ENCODE assay signal across 15 mouse cellular contexts in the genomic region with DNA sequence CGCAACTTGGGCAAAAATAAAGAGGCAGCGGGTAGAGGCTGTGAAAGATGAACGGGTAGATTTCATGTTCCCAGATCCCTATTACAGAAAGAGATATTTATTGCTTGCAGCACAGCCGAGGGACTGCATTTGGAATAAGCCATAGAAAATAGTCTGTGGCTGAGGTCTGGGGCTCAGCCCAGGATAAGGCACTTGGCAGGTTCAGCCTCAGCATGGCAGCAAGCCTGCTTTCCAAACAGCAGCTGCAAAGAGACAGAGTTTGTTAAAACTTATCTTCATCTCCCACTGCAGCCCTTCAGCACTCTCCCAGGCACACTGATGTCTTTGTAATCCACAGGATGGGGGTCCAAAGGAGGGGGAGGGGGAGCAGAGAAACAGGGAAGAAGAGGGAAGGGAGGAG.
DNase-seq lines count a peak whose midpoint lies in the region; ATAC-seq lines count a peak whose summit lies in the region.
"Had no signal": no experiment of that assay in that cellular context is flagged by ENCODE, and none has a peak within 500 bp of the region (broad histone marks: within the 10 kb centered on the region; RNA-seq: fewer than 3 reads in every experiment).

No protein-coding gene starts in this region.

- H3K4me2 ChIP-seq in neural tube, embryonic 15.5 days, result no peak overlapping the region
- H3K4me2 ChIP-seq: embryonic facial prominence, embryonic 13.5 days; midbrain, embryonic 11.5 days had no signal

- WGBS in neural tube, embryonic 15.5 days, result 52% methylated on average over 4 of the region's 4 CpGs

- peak; percentile 38; the same call in 1 of the 2 replicates for ATAC-seq in neural tube, embryonic 15.5 days (ENCODE audit: low FRiP score)
- ATAC-seq: Patski had no signal

- H3K9me3 ChIP-seq in neural tube, embryonic 15.5 days (replicated peaks), result no peaks in the 10 kb centered on the region
- H3K9me3 ChIP-seq: embryonic facial prominence, embryonic 13.5 days had no signal

- peak; percentile 20 for DNase-seq in gastrocnemius, adult 18-20 months (ENCODE audit: low spot score)
- no peak for DNase-seq in gastrocnemius, adult 8-10 months (ENCODE audit: low spot score in 2 of 2)
- no peak for DNase-seq in neural tube, embryonic 10.5 days (ENCODE audit: extremely low spot score, low spot score)
- DNase-seq in frontal cortex, postnatal 14 days (ENCODE audit: low spot score in 2 of 2), result peak; percentile 6 to 17
- peak; percentile 12 to 18 for DNase-seq in layer of hippocampus, postnatal 36 days
- no peak for DNase-seq in lung, postnatal 4 days
- no peak for DNase-seq in kidney, adult 11 months
- DNase-seq: adrenal gland, adult 8-10 months; cerebellum, adult 8-10 months; kidney, postnatal 10 days; thymus, postnatal 36 days had no signal

- H3K4me1 ChIP-seq in neural tube, embryonic 15.5 days, result no peaks in the 10 kb centered on the region; the same call in 1 of the 2 replicates
- H3K4me1 ChIP-seq: embryonic facial prominence, embryonic 13.5 days had no signal

- no peaks in the 10 kb centered on the region for H3K36me3 ChIP-seq in neural tube, embryonic 15.5 days
- H3K36me3 ChIP-seq: embryonic facial prominence, embryonic 13.5 days had no signal

- H3K4me3 ChIP-seq in neural tube, embryonic 15.5 days (replicated peaks), result no peak overlapping the region
- H3K4me3 ChIP-seq: embryonic facial prominence, embryonic 13.5 days had no signal

- H3K9ac ChIP-seq in neural tube, embryonic 15.5 days (replicated peaks), result no peak overlapping the region
- H3K9ac ChIP-seq: embryonic facial prominence, embryonic 13.5 days had no signal

- H3K27ac ChIP-seq in neural tube, embryonic 15.5 days (replicated peaks), result no peak overlapping the region
- H3K27ac ChIP-seq: embryonic facial prominence, embryonic 13.5 days had no signal

- H3K27me3 ChIP-seq in neural tube, embryonic 15.5 days (replicated peaks), result no peaks in the 10 kb centered on the region
- H3K27me3 ChIP-seq: embryonic facial prominence, embryonic 13.5 days; Patski had no signal

Comparison
In these comparisons a context has a peak if more than half of its experiments do, and no peak if none do; other contexts are left out.
1. DNase-seq: peak in gastrocnemius, adult 18-20 months (single experiment), frontal cortex, postnatal 14 days (2 of 2) and layer of hippocampus, postnatal 36 days (2 of 2); none in gastrocnemius, adult 8-10 months (0 of 2), neural tube, embryonic 10.5 days (single experiment), lung, postnatal 4 days (0 of 2) and kidney, adult 11 months (single experiment).